Mouse (Mus musculus): ENCODE measurements around the gene Jtb. TPM values are rescaled to one million over a fixed set of nuclear protein-coding genes. Genes with fewer than 3 reads are reported as not detected.
A peak's percentile ranks its signal among the peaks of the same experiment; 100 is the strongest.
"Not testable (repeated sequence)": the region's sequence is repeated elsewhere in the genome, so short reads cannot be mapped to it uniquely, and the experiment has no call there.

The Jtb gene
- polyA plus RNA-seq, 1 experiment from 2014 or later, result 97.8 TPM

- 71% methylated on average over 1 of the region's 1 CpGs for WGBS
- H3K4me3 ChIP-seq (ENCODE audit: low read depth, low read length); H3K4me2 ChIP-seq; H3K9ac ChIP-seq (ENCODE audit: low read depth, low read length); H3K27me3 ChIP-seq (replicated peaks; ENCODE audit: control insufficient read depth, insufficient read depth, low read length); ATAC-seq (replicated peaks; ENCODE audit: low FRiP score); DNase-seq (ENCODE audit: low spot score); H3K9me3 ChIP-seq (ENCODE audit: control insufficient read depth, low read length); H3K27ac ChIP-seq (ENCODE audit: low read depth, low read length): not testable (repeated sequence)
- Histone ChIP-seq H3K4me1 (replicated peaks; ENCODE audit: control insufficient read depth, insufficient read depth, low read length) (peaks cover 21% of the 10 kb centered on the region), H3K36me3 (ENCODE audit: control insufficient read depth, insufficient read depth, low read length) (peaks cover 12% of the 10 kb centered on the region)
These were observed 21.8 kb downstream of the Jtb start for GRCm38 (mm10) chr3:90253174-90253573.

DNA sequence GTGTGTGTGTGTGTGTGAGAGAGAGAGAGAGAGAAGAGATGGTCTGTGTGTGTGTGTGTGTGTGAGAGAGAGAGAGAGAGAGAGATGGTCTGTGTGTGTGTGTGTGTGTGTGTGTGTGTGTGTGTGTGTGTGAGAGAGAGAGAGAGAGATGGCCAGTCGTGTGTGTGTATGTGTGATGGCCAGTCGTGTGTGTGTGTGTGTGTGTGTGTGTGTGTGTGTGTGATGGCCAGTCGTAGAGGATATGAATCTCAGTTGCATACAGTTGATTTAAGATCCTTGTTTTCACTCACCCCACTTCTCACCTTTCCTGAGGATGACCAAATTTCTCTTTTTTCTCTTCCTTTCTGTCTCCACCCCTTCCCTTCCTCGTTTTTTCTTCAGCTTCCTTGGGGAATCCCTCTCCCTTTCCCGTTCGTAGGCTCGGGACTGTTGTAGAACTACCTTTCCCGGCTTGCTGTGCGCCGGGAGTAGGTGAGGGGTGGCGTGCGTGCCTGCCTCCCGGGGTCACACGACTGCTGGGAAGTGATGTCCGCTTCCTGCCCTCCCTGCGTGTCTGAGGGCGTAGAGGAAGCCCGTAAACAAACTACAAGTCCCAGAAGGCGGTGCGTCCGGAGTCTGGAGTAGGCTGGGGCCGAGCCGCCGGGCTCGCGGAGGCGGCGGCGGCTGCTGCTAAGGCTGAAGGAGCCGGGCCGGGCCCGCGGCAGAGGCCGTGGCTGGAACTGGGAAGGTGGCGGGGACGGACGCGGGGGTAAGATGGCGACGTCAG lies 22.4 kb downstream of the Jtb start, which contains the start of gene Crtc2:
Gene Crtc2 (plus strand): TSS at position 511 of the 766 bp plus-strand sequence.
- Histone ChIP-seq H3K36me3 (ENCODE audit: control insufficient read depth, insufficient read depth, low read length) (peaks cover 12% of the 10 kb centered on the region), H3K4me2 (peak within 1 kb of the TSS; percentile 77), H3K4me1 (replicated peaks; ENCODE audit: control insufficient read depth, insufficient read depth, low read length) (peaks cover 19% of the 10 kb centered on the region), H3K9me3 (ENCODE audit: control insufficient read depth, low read length) (no peaks in the 10 kb centered on the region), H3K9ac (ENCODE audit: low read depth, low read length) (peak within 1 kb of the TSS; percentile 90), H3K4me3 (ENCODE audit: low read depth, low read length) (peak within 1 kb of the TSS; percentile 96), H3K27ac (ENCODE audit: low read depth, low read length) (peak within 1 kb of the TSS; percentile 74), H3K27me3 (replicated peaks; ENCODE audit: control insufficient read depth, insufficient read depth, low read length) (no peaks in the 10 kb centered on the region)
- WGBS, result 2% methylated on average over 40 of the region's 40 CpGs
- peak; percentile 89 for DNase-seq (ENCODE audit: low spot score)
- ATAC-seq (replicated peaks; ENCODE audit: low FRiP score), result peak; percentile 99

DNA sequence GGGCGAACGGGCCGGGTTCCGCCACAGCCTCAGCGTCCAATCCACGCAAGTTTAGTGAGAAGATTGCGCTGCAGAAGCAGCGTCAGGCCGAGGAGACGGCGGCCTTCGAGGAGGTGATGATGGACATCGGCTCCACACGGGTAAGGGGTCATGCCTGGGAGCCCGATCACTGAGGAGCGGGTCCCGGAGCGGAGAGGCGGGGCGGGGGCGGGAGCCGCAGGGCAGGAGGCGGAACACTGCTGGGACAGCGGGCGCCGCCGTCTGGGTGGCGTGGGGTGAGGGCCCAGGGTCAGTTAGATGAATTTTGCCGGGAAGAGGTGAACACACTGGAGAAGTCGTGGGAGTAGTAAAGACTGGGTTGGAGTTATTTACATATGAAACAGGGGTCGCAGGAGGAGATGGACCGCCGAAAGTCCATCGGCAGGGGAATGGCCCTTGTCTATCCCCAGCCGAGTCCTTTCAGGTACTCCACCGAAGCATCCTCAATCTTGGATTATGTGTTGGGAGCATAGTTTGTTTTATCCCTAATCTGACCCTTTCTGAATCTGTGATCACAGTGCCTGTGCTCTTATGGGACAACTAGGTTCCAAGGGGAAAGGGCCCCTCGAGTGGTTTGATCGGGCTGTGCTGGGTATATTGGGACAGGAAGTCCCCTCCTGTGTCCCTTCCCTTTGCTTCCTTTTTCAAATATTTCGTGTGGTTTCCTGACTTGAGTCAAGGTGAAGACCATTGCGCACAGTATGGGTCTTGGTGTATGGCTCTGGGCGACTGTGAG lies 23.2 kb downstream of the Jtb start:
- Histone ChIP-seq H3K4me3 (ENCODE audit: low read depth, low read length) (peak overlapping the region; percentile 96), H3K9ac (ENCODE audit: low read depth, low read length) (peak overlapping the region; percentile 90), H3K27ac (ENCODE audit: low read depth, low read length) (peak overlapping the region; percentile 74), H3K4me1 (replicated peaks; ENCODE audit: control insufficient read depth, insufficient read depth, low read length) (peaks cover 13% of the 10 kb centered on the region), H3K9me3 (ENCODE audit: control insufficient read depth, low read length) (no peaks in the 10 kb centered on the region), H3K4me2 (peak overlapping the region; percentile 77), H3K27me3 (replicated peaks; ENCODE audit: control insufficient read depth, insufficient read depth, low read length) (no peaks in the 10 kb centered on the region), H3K36me3 (ENCODE audit: control insufficient read depth, insufficient read depth, low read length) (peaks cover 14% of the 10 kb centered on the region)
- ATAC-seq (replicated peaks; ENCODE audit: low FRiP score) (peak; percentile 73), DNase-seq (ENCODE audit: low spot score) (peak; percentile 58)
- WGBS, result under 1% methylated on average over 41 of the region's 41 CpGs

DNA sequence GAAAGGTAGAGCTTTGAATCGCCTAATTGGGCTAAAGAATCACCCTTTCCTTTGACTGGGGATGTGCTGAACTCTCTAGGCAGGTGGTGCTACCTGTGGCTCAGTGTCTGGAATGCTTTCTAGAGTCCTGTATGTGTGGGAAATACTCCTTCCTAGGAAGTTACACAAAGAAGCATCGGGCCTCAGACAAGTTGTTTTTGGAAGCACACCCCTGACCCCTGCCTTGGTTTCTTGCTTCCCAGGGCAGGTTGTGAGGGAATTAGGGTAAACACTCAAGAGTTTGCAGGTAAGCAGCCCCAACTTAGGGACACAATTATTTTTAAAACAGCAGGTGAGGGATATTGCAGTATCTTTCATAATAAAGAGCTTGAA lies 23.8 kb downstream of the Jtb start:
- H3K36me3 ChIP-seq (ENCODE audit: control insufficient read depth, insufficient read depth, low read length), result peaks cover 18% of the 10 kb centered on the region
- WGBS, result 16% methylated on average over 2 of the region's 2 CpGs

DNA sequence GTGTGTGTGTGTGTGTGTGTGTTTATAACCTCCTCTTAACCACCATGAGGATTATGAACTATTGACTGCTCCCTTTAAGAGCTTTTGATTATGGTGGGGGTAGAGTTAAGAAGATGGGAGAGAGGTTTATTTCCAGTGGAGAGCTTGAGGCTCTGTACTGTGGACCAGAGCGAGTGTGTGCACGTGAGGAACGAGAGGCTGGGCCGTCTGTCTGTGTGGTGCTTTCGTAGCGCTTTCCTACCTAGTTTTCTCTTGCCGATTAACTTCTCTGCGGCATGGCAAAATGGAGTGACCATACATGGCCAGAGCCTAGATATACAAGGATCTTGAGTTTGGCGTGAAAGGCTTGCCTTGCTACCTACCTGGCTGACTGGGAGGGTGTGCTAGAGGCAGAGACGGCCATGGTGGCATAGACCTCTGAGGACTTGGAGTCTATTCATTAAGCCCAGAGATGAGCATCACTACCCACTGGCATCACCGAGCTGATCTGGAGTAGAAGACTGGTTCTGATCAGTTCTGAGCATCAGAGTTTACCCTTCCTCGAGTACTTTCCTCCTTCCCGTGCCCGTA lies 24.5 kb downstream of the Jtb start:
- Histone ChIP-seq H3K4me1 (replicated peaks; ENCODE audit: control insufficient read depth, insufficient read depth, low read length) (peaks cover 12% of the 10 kb centered on the region), H3K27me3 (replicated peaks; ENCODE audit: control insufficient read depth, insufficient read depth, low read length) (no peaks in the 10 kb centered on the region), H3K4me2 (peak overlapping the region; percentile 77; the same call in 1 of the 2 replicates), H3K9ac (ENCODE audit: low read depth, low read length) (no peak overlapping the region), H3K9me3 (ENCODE audit: control insufficient read depth, low read length) (no peaks in the 10 kb centered on the region), H3K4me3 (ENCODE audit: low read depth, low read length) (no peak overlapping the region; the same call in 1 of the 2 replicates), H3K36me3 (ENCODE audit: control insufficient read depth, insufficient read depth, low read length) (peaks cover 18% of the 10 kb centered on the region), H3K27ac (ENCODE audit: low read depth, low read length) (no peak overlapping the region)
- DNase-seq (ENCODE audit: low spot score) (no peak), ATAC-seq (replicated peaks; ENCODE audit: low FRiP score) (no peak)
- WGBS, result 94% methylated on average over 14 of the region's 14 CpGs

More for the DNA sequence above, 23.8 kb downstream of the Jtb start:
- peak overlapping the region; percentile 96 for H3K4me3 ChIP-seq (ENCODE audit: low read depth, low read length)
- ATAC-seq (replicated peaks; ENCODE audit: low FRiP score) (no peak), DNase-seq (ENCODE audit: low spot score) (no peak)
- H3K9me3 ChIP-seq (ENCODE audit: control insufficient read depth, low read length), result no peaks in the 10 kb centered on the region
- no peaks in the 10 kb centered on the region for H3K27me3 ChIP-seq (replicated peaks; ENCODE audit: control insufficient read depth, insufficient read depth, low read length)
- no peak overlapping the region for H3K27ac ChIP-seq (ENCODE audit: low read depth, low read length)
- peak overlapping the region; percentile 77 for H3K4me2 ChIP-seq
- peak overlapping the region; percentile 90 for H3K9ac ChIP-seq (ENCODE audit: low read depth, low read length)
- peaks cover 12% of the 10 kb centered on the region for H3K4me1 ChIP-seq (replicated peaks; ENCODE audit: control insufficient read depth, insufficient read depth, low read length)

DNA sequence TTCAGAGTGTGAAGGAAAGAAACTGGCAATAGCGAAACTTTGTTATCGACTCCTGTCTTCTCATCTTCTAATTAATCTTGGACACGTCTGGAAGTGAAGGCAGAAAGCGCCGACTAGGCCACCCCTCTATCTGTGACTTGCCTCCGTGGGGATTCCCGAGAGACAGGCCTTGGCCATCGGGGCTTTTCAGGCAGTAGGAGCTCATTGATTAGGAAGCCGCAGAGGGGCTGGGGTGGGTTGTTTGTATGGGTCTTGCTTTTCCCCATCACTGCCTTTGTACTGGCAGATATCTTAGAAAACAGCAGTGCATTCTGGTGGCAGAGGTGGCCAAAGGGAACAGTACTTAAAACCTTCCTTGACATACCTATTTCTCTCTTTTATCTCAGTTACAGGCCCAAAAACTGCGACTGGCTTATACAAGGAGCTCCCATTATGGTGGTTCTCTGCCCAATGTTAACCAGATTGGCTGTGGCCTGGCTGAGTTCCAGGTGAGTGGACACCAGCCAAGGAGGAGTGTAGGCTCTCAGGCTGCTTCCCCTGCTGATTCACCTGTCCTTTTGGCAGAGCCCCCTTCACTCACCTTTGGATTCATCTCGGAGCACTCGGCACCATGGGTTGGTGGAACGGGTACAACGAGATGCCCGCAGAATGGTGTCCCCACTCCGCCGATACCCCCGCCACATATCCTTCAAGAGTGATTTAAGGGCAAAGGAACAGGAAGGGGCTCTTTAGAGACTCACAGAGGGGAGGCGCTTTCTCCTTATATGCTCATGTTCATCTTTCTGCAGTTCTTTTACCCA lies 25.5 kb downstream of the Jtb start:
- Histone ChIP-seq H3K36me3 (ENCODE audit: control insufficient read depth, insufficient read depth, low read length) (peaks cover 18% of the 10 kb centered on the region), H3K4me3 (ENCODE audit: low read depth, low read length) (no peak overlapping the region), H3K9ac (ENCODE audit: low read depth, low read length) (no peak overlapping the region), H3K27ac (ENCODE audit: low read depth, low read length) (no peak overlapping the region), H3K27me3 (replicated peaks; ENCODE audit: control insufficient read depth, insufficient read depth, low read length) (no peaks in the 10 kb centered on the region), H3K9me3 (ENCODE audit: control insufficient read depth, low read length) (no peaks in the 10 kb centered on the region), H3K4me1 (replicated peaks; ENCODE audit: control insufficient read depth, insufficient read depth, low read length) (peaks cover 12% of the 10 kb centered on the region), H3K4me2 (no peak overlapping the region)
- ATAC-seq (replicated peaks; ENCODE audit: low FRiP score) (no peak), DNase-seq (ENCODE audit: low spot score) (no peak)
- WGBS, result 90% methylated on average over 19 of the region's 19 CpGs

- DNase-seq (ENCODE audit: low spot score) (no peak), ATAC-seq (replicated peaks; ENCODE audit: low FRiP score) (no peak)
- Histone ChIP-seq H3K9ac (ENCODE audit: low read depth, low read length) (no peak overlapping the region), H3K4me3 (ENCODE audit: low read depth, low read length) (no peak overlapping the region), H3K36me3 (ENCODE audit: control insufficient read depth, insufficient read depth, low read length) (peaks cover 24% of the 10 kb centered on the region), H3K27me3 (replicated peaks; ENCODE audit: control insufficient read depth, insufficient read depth, low read length) (no peaks in the 10 kb centered on the region), H3K9me3 (ENCODE audit: control insufficient read depth, low read length) (no peaks in the 10 kb centered on the region), H3K4me1 (replicated peaks; ENCODE audit: control insufficient read depth, insufficient read depth, low read length) (peaks cover 12% of the 10 kb centered on the region), H3K27ac (ENCODE audit: low read depth, low read length) (no peak overlapping the region), H3K4me2 (no peak overlapping the region)
- 86% methylated on average over 4 of the region's 4 CpGs for WGBS
These were observed 27.1 kb downstream of the Jtb start for GRCm38 (mm10) chr3:90258521-90258920.

GRCm38 (mm10) chr3:90263121-90263771 lies 31.8 kb downstream of the Jtb start:
- no peak overlapping the region for H3K27ac ChIP-seq (ENCODE audit: low read depth, low read length)
- WGBS, result 90% methylated on average over 5 of the region's 5 CpGs
- H3K4me3 ChIP-seq (ENCODE audit: low read depth, low read length), result no peak overlapping the region
- peaks cover 17% of the 10 kb centered on the region for H3K4me1 ChIP-seq (replicated peaks; ENCODE audit: control insufficient read depth, insufficient read depth, low read length)
- no peak overlapping the region for H3K4me2 ChIP-seq
- DNase-seq (ENCODE audit: low spot score) (no peak), ATAC-seq (replicated peaks; ENCODE audit: low FRiP score) (no peak)
- H3K9me3 ChIP-seq (ENCODE audit: control insufficient read depth, low read length), result no peaks in the 10 kb centered on the region
- H3K9ac ChIP-seq (ENCODE audit: low read depth, low read length), result no peak overlapping the region
- peaks cover 24% of the 10 kb centered on the region for H3K36me3 ChIP-seq (ENCODE audit: control insufficient read depth, insufficient read depth, low read length)
- H3K27me3 ChIP-seq (replicated peaks; ENCODE audit: control insufficient read depth, insufficient read depth, low read length), result no peaks in the 10 kb centered on the region

All from liver, embryonic 11.5 days (tissue).